Mouse (Mus musculus) MEL (cell line): ENCODE results near the gene Adam11. TPM values are rescaled to one million over a fixed set of nuclear protein-coding genes. Genes with fewer than 3 reads are reported as not detected.

Experiments used
- DNase-seq: peaks from one replicate; pipeline ENCODE4 v3.0.0; 2011; ENCODE audit warnings: low read depth, low spot score
- H3K27ac ChIP-seq: 2 replicates; pipeline ENCODE4 v1.5.1; 2012; ENCODE audit warnings: low read depth, mild to moderate bottlenecking, control low read depth, low read length, moderate library complexity; ENCODE audit not compliant: control insufficient read depth
- H3K27me3 ChIP-seq, 2 experiments: fragments of 150-350 bp in 1 of 2; sonication (generic) in 1 of 2; 2 replicates each; pipeline ENCODE4 v1.6.1; 2012; ENCODE audit warnings: low read length in 2 of 2, mild to moderate bottlenecking in 2 of 2, improper control_type of control experiment in 1 of 2, moderate library complexity in 1 of 2; ENCODE audit not compliant: insufficient read depth in 2 of 2, control insufficient read depth in 1 of 2
- H3K36me3 ChIP-seq, 2 experiments: 2 replicates each; pipeline ENCODE4 v1.6.1; 2012 to 2014; ENCODE audit warnings: low read length in 2 of 2, improper control_type of control experiment in 1 of 2, inconsistent platforms in 1 of 2, mild to moderate bottlenecking in 1 of 2; ENCODE audit not compliant: insufficient read depth in 2 of 2, control insufficient read depth in 1 of 2
- H3K4me1 ChIP-seq, 2 experiments: fragments of 150-350 bp in 1 of 2; sonication (generic) in 1 of 2; 2 replicates each; pipeline ENCODE4 v1.6.1; 2012; ENCODE audit warnings: low read length in 2 of 2, improper control_type of control experiment in 1 of 2, mild to moderate bottlenecking in 1 of 2; ENCODE audit not compliant: insufficient read depth in 2 of 2, control insufficient read depth in 1 of 2
- H3K4me3 ChIP-seq, 2 experiments: fragments of 150-350 bp in 1 of 2; sonication (generic) in 1 of 2; 2 replicates each; pipeline ENCODE4 v1.5.1; 2012; ENCODE audit warnings: low read depth in 2 of 2, low read length in 2 of 2, mild to moderate bottlenecking in 2 of 2, moderate library complexity in 2 of 2, control low read depth in 1 of 2, improper control_type of control experiment in 1 of 2; ENCODE audit not compliant: control insufficient read depth in 1 of 2, insufficient read depth in 1 of 2
- H3K79me2 ChIP-seq: 2 replicates; pipeline ENCODE4 v1.6.1; 2012; ENCODE audit warnings: mild to moderate bottlenecking, low read length, moderate library complexity; ENCODE audit not compliant: control insufficient read depth, poor library complexity, insufficient read depth
- H3K9ac ChIP-seq: 2 replicates; pipeline ENCODE4 v1.6.1; 2012; ENCODE audit warnings: low read depth, mild to moderate bottlenecking, control low read depth, low read length, moderate library complexity; ENCODE audit not compliant: control insufficient read depth, poor library complexity, severe bottlenecking
- H3K9me3 ChIP-seq: fragments of 150-350 bp; sonication (generic); replicated peaks from 2 replicates; pipeline ENCODE4 v1.6.1; 2012; ENCODE audit warnings: mild to moderate bottlenecking, low read length, improper control_type of control experiment, moderate library complexity; ENCODE audit not compliant: insufficient read depth
- BHLHE40 ChIP-seq: IDR thresholded peaks from 2 replicates; pipeline ENCODE4 v1.6.1; 2012; ENCODE audit warnings: low read depth, mild to moderate bottlenecking, inconsistent platforms, low read length, improper control_type of control experiment, borderline replicate concordance
- CHD1 ChIP-seq: IDR thresholded peaks from 2 replicates; pipeline ENCODE4 v1.6.1; 2012; ENCODE audit warnings: low read depth, mild to moderate bottlenecking, inconsistent platforms, low read length, improper control_type of control experiment
- CHD2 ChIP-seq: IDR thresholded peaks from 2 replicates; pipeline ENCODE4 v1.6.1; 2011; ENCODE audit warnings: low read length, improper control_type of control experiment
- CTCF ChIP-seq, 3 experiments: IDR thresholded peaks in 2 of 3; conservative IDR thresholded peaks in 1 of 3; 2 replicates each; pipeline ENCODE4 v1.5.1; 2011 to 2012; ENCODE audit warnings: low read length in 3 of 3, low read depth in 2 of 3, mild to moderate bottlenecking in 2 of 3, improper control_type of control experiment in 1 of 3, inconsistent platforms in 1 of 3, mixed read lengths in 1 of 3, moderate library complexity in 1 of 3; ENCODE audit not compliant: control insufficient read depth in 1 of 3, insufficient read depth in 1 of 3, poor library complexity in 1 of 3, severe bottlenecking in 1 of 3
- ELF1 ChIP-seq: IDR thresholded peaks from 2 replicates; pipeline ENCODE4 v1.6.1; 2014; ENCODE audit warnings: low read depth, mild to moderate bottlenecking, inconsistent platforms, low read length, improper control_type of control experiment, moderate library complexity
- ETS1 ChIP-seq: IDR thresholded peaks from 2 replicates; pipeline ENCODE4 v1.6.1; 2012; ENCODE audit warnings: low read depth, mild to moderate bottlenecking, inconsistent platforms, low read length, improper control_type of control experiment, moderate library complexity
- JUND ChIP-seq: IDR thresholded peaks from 2 replicates; pipeline ENCODE4 v1.6.1; 2011; ENCODE audit warnings: low read depth, mild to moderate bottlenecking, improper control_type of control experiment, low read length
- KAT2A ChIP-seq: conservative IDR thresholded peaks from 2 replicates; pipeline ENCODE4 v1.6.1; 2012; ENCODE audit warnings: low read depth, low read length, improper control_type of control experiment, inconsistent platforms
- MAX ChIP-seq: IDR thresholded peaks from 2 replicates; pipeline ENCODE4 v1.6.1; 2011; ENCODE audit warnings: low read length, improper control_type of control experiment
- MXI1 ChIP-seq: IDR thresholded peaks from 2 replicates; pipeline ENCODE4 v1.6.1; 2011; ENCODE audit warnings: mild to moderate bottlenecking, low read depth, low read length, improper control_type of control experiment
- MYC ChIP-seq: IDR thresholded peaks from 2 replicates; pipeline ENCODE4 v1.6.1; 2011; ENCODE audit warnings: low read depth, mild to moderate bottlenecking, low read length, improper control_type of control experiment, moderate library complexity
- SIN3A ChIP-seq: IDR thresholded peaks from 2 replicates; pipeline ENCODE4 v1.6.1; 2012; ENCODE audit warnings: low read length, improper control_type of control experiment, inconsistent platforms
- UBTF ChIP-seq: IDR thresholded peaks from 2 replicates; pipeline ENCODE4 v1.6.1; 2012; ENCODE audit warnings: low read depth, mild to moderate bottlenecking, inconsistent platforms, low read length, improper control_type of control experiment, moderate library complexity, borderline replicate concordance; ENCODE audit not compliant: insufficient read depth
- USF1 ChIP-seq: IDR thresholded peaks from 2 replicates; pipeline ENCODE4 v1.6.1; 2014; ENCODE audit warnings: low read depth, mild to moderate bottlenecking, inconsistent platforms, low read length, improper control_type of control experiment, moderate library complexity
- ZKSCAN1 ChIP-seq: IDR thresholded peaks from 2 replicates; pipeline ENCODE4 v1.6.1; 2012; ENCODE audit warnings: low read depth, mild to moderate bottlenecking, inconsistent platforms, low read length, improper control_type of control experiment, moderate library complexity
- polyA plus RNA-seq, 2 experiments: library from polyadenylated mRNA; stranded (reverse) in 1 of 2; unstranded in 1 of 2; fragments of >175 nt in 1 of 2; fragments of >200 nt in 1 of 2; gene quantifications; 2 replicates each; pipeline versions ENCODE4 v1.2.1 to v1.2.4; 2012; ENCODE audit warnings: low replicate concordance in 2 of 2, low read depth in 1 of 2; ENCODE audit not compliant: insufficient read length in 2 of 2, insufficient read depth in 1 of 2, missing spikeins in 1 of 2
- total RNA-seq: library from RNA; depleted of rRNA; stranded (reverse); fragments of 300-350 nt; gene quantifications from 2 replicates; pipeline ENCODE4 v1.2.3, GENCODE M21; 2012; rRNA removed

Adam11 gene
- total and polyA plus RNA-seq, 3 experiments, result 0.08 to 0.36 TPM; not detected in 1

DNA sequence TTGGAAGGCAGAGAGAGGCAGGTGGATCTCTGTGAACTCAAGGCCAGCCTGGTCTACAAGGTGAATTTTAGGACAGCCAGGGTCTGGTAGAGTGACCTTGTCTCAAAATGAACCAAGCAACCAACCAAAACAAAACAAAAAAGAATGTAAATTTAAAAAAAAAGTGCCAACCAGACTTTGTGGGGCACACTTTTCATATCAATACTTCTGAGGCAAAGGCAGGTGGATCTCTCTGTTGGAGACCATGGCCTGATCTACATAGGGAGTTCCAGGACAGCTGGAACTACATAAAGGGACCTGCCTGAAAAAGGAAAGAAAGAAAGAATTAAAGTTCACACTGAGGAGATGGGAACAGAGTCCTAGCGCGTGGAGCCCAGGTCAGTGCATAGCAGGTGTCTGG lies 65.2 kb downstream of the Adam11 start:
- H3K4me1 ChIP-seq, result no peaks in the 10 kb centered on the region
- no peak overlapping the region for H3K9ac ChIP-seq
- no peak for DNase-seq
- H3K36me3 ChIP-seq, result no peaks in the 10 kb centered on the region
- no peak overlapping the region for H3K4me3 ChIP-seq
- no peaks in the 10 kb centered on the region for H3K9me3 ChIP-seq
- H3K79me2 ChIP-seq, result no peaks in the 10 kb centered on the region
- H3K27me3 ChIP-seq, result peaks cover 26 to 47% of the 10 kb centered on the region in 2 experiments
- H3K27ac ChIP-seq, result no peak overlapping the region
- no peak for TF ChIP-seq USF1
- no peak for TF ChIP-seq CTCF (IDR thresholded peaks at IDR 0.05 in 2 of 3, conservative IDR thresholded peaks at IDR 0.05 in 1 of 3; ENCODE audit: control insufficient read depth in 1 of 3, insufficient read depth in 1 of 3, low read depth in 2 of 3, low read length in 3 of 3, poor library complexity in 1 of 3, severe bottlenecking in 1 of 3)
- no peak for TF ChIP-seq MAX
- no peak for TF ChIP-seq CHD1
- TF ChIP-seq JUND, result no peak
- no peak for TF ChIP-seq MYC
- no peak for TF ChIP-seq CHD2
- TF ChIP-seq ELF1, result no peak
- TF ChIP-seq KAT2A, result no peak

GRCm38 (mm10) chr11:102827097-102827496 lies 65.9 kb downstream of the Adam11 start:
- H3K79me2 ChIP-seq, result no peaks in the 10 kb centered on the region
- DNase-seq, result no peak
- H3K4me1 ChIP-seq, result peaks cover 0 to 3% of the 10 kb centered on the region in 2 experiments; a peak in 1 of 4 replicates
- H3K36me3 ChIP-seq, result no peaks in the 10 kb centered on the region
- H3K4me3 ChIP-seq, result no peak overlapping the region
- H3K9ac ChIP-seq, result no peak overlapping the region
- no peaks in the 10 kb centered on the region for H3K9me3 ChIP-seq
- TF ChIP-seq BHLHE40, result no peak
- TF ChIP-seq SIN3A, result no peak
- no peak for TF ChIP-seq MXI1
- no peak for TF ChIP-seq ZKSCAN1
- no peak for TF ChIP-seq UBTF
- TF ChIP-seq CHD1, result no peak
- no peak for TF ChIP-seq ETS1
- peaks cover 26 to 45% of the 10 kb centered on the region in 2 experiments for H3K27me3 ChIP-seq
- H3K27ac ChIP-seq, result no peak overlapping the region

Other genes starting within 250 kb of the Adam11 start
- gene Gpatch8, start 205.0 kb upstream of the Adam11 start, total RNA-seq, result 17.9 and 20.3 TPM in 2 replicates
- gene Gpatch8, start 205.0 kb upstream of the Adam11 start, polyA plus RNA-seq, result 10 to 100 TPM; 25.8 to 29.7 TPM
- gene Gm11627, start 182.0 kb upstream of the Adam11 start, total RNA-seq, result 0.33 and 0.35 TPM in 2 replicates
- under 1 TPM in 1 of 2 experiments, not detected in 1; 0.13 TPM for gene Gm11627, start 182.0 kb upstream of the Adam11 start, polyA plus RNA-seq
- gene Fzd2, start 157.0 kb upstream of the Adam11 start, total RNA-seq, result not detected in 2 replicates
- not detected for gene Fzd2, start 157.0 kb upstream of the Adam11 start, polyA plus RNA-seq
- gene Meioc, start 97.7 kb upstream of the Adam11 start, total RNA-seq, result not detected in 2 replicates
- under 1 TPM in 1 of 2 experiments, not detected in 1; 0.06 TPM for gene Meioc, start 97.7 kb upstream of the Adam11 start, polyA plus RNA-seq
- 35.2 and 41.7 TPM in 2 replicates for gene Ccdc43, start 63.7 kb upstream of the Adam11 start, total RNA-seq
- 10 to 100 TPM in 1 of 2 experiments, not detected in 1; 39.3 TPM for gene Ccdc43, start 63.7 kb upstream of the Adam11 start, polyA plus RNA-seq
- not detected in 2 replicates for gene Gjc1, start 58.3 kb downstream of the Adam11 start, total RNA-seq
- not detected for gene Gjc1, start 58.3 kb downstream of the Adam11 start, polyA plus RNA-seq
- gene Higd1b, start 74.4 kb downstream of the Adam11 start, total RNA-seq, result not detected in 2 replicates
- gene Higd1b, start 74.4 kb downstream of the Adam11 start, polyA plus RNA-seq, result not detected
- gene Eftud2, start 119.5 kb downstream of the Adam11 start, total RNA-seq, result 261 and 266 TPM in 2 replicates
- 1,000 to 10,000 TPM in 1 of 2 experiments, 100 to 1,000 TPM in 1; 424 to 1,215 TPM for gene Eftud2, start 119.5 kb downstream of the Adam11 start, polyA plus RNA-seq
- gene Ccdc103, start 119.8 kb downstream of the Adam11 start, total RNA-seq, result 1.6 and 2.1 TPM in 2 replicates
- gene Ccdc103, start 119.8 kb downstream of the Adam11 start, polyA plus RNA-seq, result 1 to 10 TPM in 1 of 2 experiments, not detected in 1; 1.4 TPM
- gene Fam187a, start 123.7 kb downstream of the Adam11 start, total RNA-seq, result 0.08 TPM in 1 of 2 replicates, not detected in the other
- gene Fam187a, start 123.7 kb downstream of the Adam11 start, polyA plus RNA-seq, result under 1 TPM in 1 of 2 experiments, not detected in 1; 0.08 TPM
- gene Gfap, start 139.5 kb downstream of the Adam11 start, total RNA-seq, result 1.3 and 2.0 TPM in 2 replicates
- gene Gfap, start 139.5 kb downstream of the Adam11 start, polyA plus RNA-seq, result 1 to 10 TPM in 1 of 2 experiments, not detected in 1; 2.5 TPM
- gene Kif18b, start 163.7 kb downstream of the Adam11 start, total RNA-seq, result 36.1 and 40.8 TPM in 2 replicates
- 100 to 1,000 TPM in 1 of 2 experiments, 10 to 100 TPM in 1; 45.7 to 116 TPM for gene Kif18b, start 163.7 kb downstream of the Adam11 start, polyA plus RNA-seq
- not detected in 2 replicates for gene C1ql1, start 185.2 kb downstream of the Adam11 start, total RNA-seq
- gene C1ql1, start 185.2 kb downstream of the Adam11 start, polyA plus RNA-seq, result not detected